Mouse (Mus musculus) midbrain, postnatal 0 days (tissue): ENCODE measurements around the gene Recql5. TPM values are rescaled to one million over a fixed set of nuclear protein-coding genes. Genes with fewer than 3 reads are reported as not detected.

Experiments used
- ATAC-seq: fragments of 200-750 bp; cut with Nextera tagmentation; 2 replicates; pipeline ENCODE4 v1.8.0; 2017; ENCODE audit warnings: moderate number of reproducible peaks, mild to moderate bottlenecking, moderate TSS enrichment, moderate library complexity; ENCODE audit not compliant: low FRiP score
- DNase-seq: peaks from one replicate; pipeline ENCODE4 v3.0.0-alpha.2; 2015; ENCODE audit warnings: low spot score
- H3K27ac ChIP-seq: fragments of 300-500 bp; sonication (generic); 2 replicates; pipeline ENCODE4 v1.5.1; 2014; ENCODE audit warnings: low read depth, mild to moderate bottlenecking, low read length, mixed read lengths
- H3K27me3 ChIP-seq: fragments of 300-500 bp; sonication (generic); 2 replicates; pipeline ENCODE4 v1.6.1; 2014; ENCODE audit warnings: low read length, control low read depth, mixed read lengths; ENCODE audit not compliant: insufficient read depth
- H3K36me3 ChIP-seq: fragments of 300-500 bp; sonication (generic); 2 replicates; pipeline ENCODE4 v1.6.1; 2014; ENCODE audit warnings: low read length, control low read depth, mixed read lengths; ENCODE audit not compliant: insufficient read depth
- H3K4me1 ChIP-seq: fragments of 300-500 bp; sonication (generic); 2 replicates; pipeline ENCODE4 v1.6.1; 2014; ENCODE audit warnings: mild to moderate bottlenecking, control low read depth, antibody characterized with exemption, low read length, mixed read lengths; ENCODE audit not compliant: insufficient read depth
- H3K4me2 ChIP-seq: fragments of 300-500 bp; sonication (generic); 2 replicates; pipeline ENCODE4 v1.6.1; 2014; ENCODE audit warnings: low read depth, mild to moderate bottlenecking, low read length, mixed read lengths; ENCODE audit not compliant: poor library complexity, severe bottlenecking
- H3K4me3 ChIP-seq: fragments of 300-500 bp; sonication (generic); 2 replicates; pipeline ENCODE4 v1.5.1; 2014; ENCODE audit warnings: low read depth, mild to moderate bottlenecking, low read length, moderate library complexity
- H3K9ac ChIP-seq: fragments of 300-500 bp; sonication (generic); replicated peaks from 2 replicates; pipeline ENCODE4 v1.6.1; 2014; ENCODE audit warnings: mild to moderate bottlenecking, low read length, moderate library complexity, mixed read lengths; ENCODE audit not compliant: poor library complexity, severe bottlenecking
- H3K9me3 ChIP-seq: fragments of 300-500 bp; sonication (generic); 2 replicates; pipeline ENCODE4 v1.6.1; 2016; ENCODE audit warnings: low read length, control low read depth
- CTCF ChIP-seq: IDR thresholded peaks from 2 replicates; pipeline ENCODE4 v1.5.1; 2016; ENCODE audit warnings: antibody characterized with exemption, mild to moderate bottlenecking
- WGBS: fragments of 180-500 bp; shearing (Covaris S2); extraction: QIAGEN DNeasy Blood & Tissue Kit; methylation state at CpG from one replicate; pipeline ENCODE4 v1.1.7; 2014; 5-methylcytosine and 5-hydroxymethylcytosine counted together
- polyA plus RNA-seq: library from polyadenylated mRNA; unstranded; fragments of >200 nt; fragmentation: Nextera tagmentation; extraction: Ambion mirVana; gene quantifications from 2 replicates; pipeline ENCODE4 v1.2.1, GENCODE M21; 2015
- total RNA-seq: library from RNA; depleted of rRNA; stranded (reverse); fragments of >200 nt; gene quantifications from 2 replicates; pipeline ENCODE4 v1.2.3, GENCODE M21; 2014

Recql5 gene
- total and polyA plus RNA-seq, 2 experiments from 2014 or later = 8.0 to 20.4 TPM

GRCm38 (mm10) chr11:115948316-115948715 is 15.0 kb upstream of the Recql5 start:
- no peak overlapping the region for H3K4me3 ChIP-seq
- no peaks in the 10 kb centered on the region for H3K9me3 ChIP-seq
- H3K4me2 ChIP-seq = no peak overlapping the region
- ATAC-seq (no peak), DNase-seq (no peak)
- H3K27ac ChIP-seq = no peak overlapping the region
- no peaks in the 10 kb centered on the region for H3K27me3 ChIP-seq
- H3K36me3 ChIP-seq = peaks cover 63% of the 10 kb centered on the region
- TF ChIP-seq CTCF = no peak
- whole genome bisulfite sequencing = 89% methylated on average over 9 of the region's 9 CpGs
- H3K9ac ChIP-seq = no peak overlapping the region
- H3K4me1 ChIP-seq = no peaks in the 10 kb centered on the region

GRCm38 (mm10) chr11:115946221-115946828 is 13.0 kb upstream of the Recql5 start:
- Histone ChIP-seq H3K4me3 (no peak overlapping the region), H3K27ac (no peak overlapping the region), H3K27me3 (no peaks in the 10 kb centered on the region), H3K4me1 (no peaks in the 10 kb centered on the region), H3K36me3 (peaks cover 73% of the 10 kb centered on the region), H3K9ac (no peak overlapping the region), H3K4me2 (no peak overlapping the region), H3K9me3 (no peaks in the 10 kb centered on the region)
- 85% methylated on average over 9 of the region's 9 CpGs for WGBS
- DNase-seq = no peak
- no peak for TF ChIP-seq CTCF
- no peak for ATAC-seq

- Histone ChIP-seq H3K36me3 (peaks cover 75% of the 10 kb centered on the region), H3K9ac (no peak overlapping the region), H3K4me2 (no peak overlapping the region), H3K9me3 (no peaks in the 10 kb centered on the region), H3K4me3 (no peak overlapping the region), H3K4me1 (no peaks in the 10 kb centered on the region), H3K27me3 (no peaks in the 10 kb centered on the region), H3K27ac (no peak overlapping the region)
- WGBS = 92% methylated on average over 8 of the region's 8 CpGs
- no peak for ATAC-seq
- no peak for DNase-seq
- TF ChIP-seq CTCF = no peak
Measured at GRCm38 (mm10) chr11:115945247-115945646, 12.0 kb upstream of the Recql5 start.

GRCm38 (mm10) chr11:115941980-115942379 is 8.7 kb upstream of the Recql5 start:
- Histone ChIP-seq H3K4me3 (no peak overlapping the region), H3K27me3 (no peaks in the 10 kb centered on the region), H3K9me3 (no peaks in the 10 kb centered on the region), H3K4me2 (no peak overlapping the region), H3K9ac (no peak overlapping the region), H3K27ac (no peak overlapping the region), H3K36me3 (peaks cover 64% of the 10 kb centered on the region), H3K4me1 (no peaks in the 10 kb centered on the region)
- no peak for ATAC-seq
- DNase-seq = no peak
- peak; percentile 23 for TF ChIP-seq CTCF
- WGBS = 87% methylated on average over 7 of the region's 7 CpGs

GRCm38 (mm10) chr11:115939690-115940329 is 6.5 kb upstream of the Recql5 start:
- Histone ChIP-seq H3K9ac (no peak overlapping the region), H3K4me1 (no peaks in the 10 kb centered on the region), H3K4me3 (no peak overlapping the region), H3K27ac (no peak overlapping the region), H3K9me3 (no peaks in the 10 kb centered on the region), H3K4me2 (no peak overlapping the region), H3K36me3 (peaks cover 60% of the 10 kb centered on the region), H3K27me3 (no peaks in the 10 kb centered on the region)
- TF ChIP-seq CTCF = peak; percentile 87
- no peak for ATAC-seq
- WGBS = 37% methylated on average over 6 of the region's 6 CpGs
- peak; percentile 83 for DNase-seq

GRCm38 (mm10) chr11:115933747-115934110 is 452 bp upstream of the Recql5 start:
- TF ChIP-seq CTCF = no peak
- H3K27me3 ChIP-seq = no peaks in the 10 kb centered on the region
- ATAC-seq = peak; percentile 15; the same call in 1 of the 2 replicates
- H3K4me2 ChIP-seq = peak overlapping the region; percentile 69
- H3K9me3 ChIP-seq = no peaks in the 10 kb centered on the region
- no peak for DNase-seq
- H3K27ac ChIP-seq = peak overlapping the region; percentile 71
- WGBS = under 1% methylated on average over 16 of the region's 16 CpGs
- H3K36me3 ChIP-seq = peaks cover 20% of the 10 kb centered on the region
- H3K9ac ChIP-seq = peak overlapping the region; percentile 80
- H3K4me1 ChIP-seq = no peaks in the 10 kb centered on the region
- peak overlapping the region; percentile 76 for H3K4me3 ChIP-seq
